Mouse (Mus musculus) heart, adult 2 months (tissue): ENCODE results near the gene Gm364.

Experiments used
- CTCF ChIP-seq: fragments of 200-600 bp; IDR thresholded peaks from 2 replicates; pipeline ENCODE4 v1.8.1; 2022; ENCODE audit warnings: antibody characterized with exemption, mild to moderate bottlenecking, moderate library complexity
- EP300 ChIP-seq: fragments of 200-500 bp; IDR thresholded peaks from 2 replicates; pipeline ENCODE4 v1.6.1; 2011; ENCODE audit warnings: low read depth, low read length, control low read depth; ENCODE audit not compliant: insufficient read depth
- POLR2A ChIP-seq: fragments of 200-500 bp; IDR thresholded peaks from 2 replicates; pipeline ENCODE4 v1.6.1; 2011; ENCODE audit warnings: mild to moderate bottlenecking, low read depth, low read length, control low read depth; ENCODE audit not compliant: insufficient read depth

GRCm38 (mm10) chrX:57377096-57377495, 31.9 kb upstream of the Gm364 start:
- TF ChIP-seq CTCF (no peak), POLR2A (no peak), EP300 (no peak)
